Mouse (Mus musculus): ENCODE results near the gene Smarcd1.

DNA sequence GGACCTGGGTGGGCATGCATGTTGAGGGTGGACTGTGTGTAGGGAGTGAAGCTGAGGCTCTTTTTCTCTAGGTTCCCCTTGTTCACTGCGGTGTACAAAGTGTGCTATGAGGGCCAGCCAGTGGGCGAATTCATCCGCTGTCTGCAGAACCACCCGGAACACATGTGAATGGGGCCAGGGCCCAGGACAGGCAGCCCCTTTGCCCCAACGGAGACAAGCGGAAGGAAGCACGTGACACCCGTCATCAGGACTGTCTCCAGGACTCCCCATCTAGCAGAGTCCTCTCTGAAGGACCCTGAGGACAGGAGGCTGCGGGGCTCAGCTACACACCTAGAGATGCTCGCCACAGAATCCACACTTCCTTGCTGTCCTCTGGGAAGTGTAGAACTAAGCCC is 21.2 kb downstream of the Smarcd1 start:
- TF ChIP-seq EP300 (IDR thresholded peaks at IDR 0.05; ENCODE audit: low read depth) (no peak), CTCF (IDR thresholded peaks at IDR 0.05; ENCODE audit: low read depth) (no peak)

All from liver, embryonic 14.5 days (tissue).